Mouse (Mus musculus) liver, embryonic 14 days (tissue): Measurements from ENCODE around the gene Trmo. TPM values are rescaled to one million over a fixed set of nuclear protein-coding genes. Genes with fewer than 3 reads are reported as not detected.

ENCODE experiments used
- polyA plus RNA-seq: library from polyadenylated mRNA; depleted of rRNA; stranded (reverse); fragments of >200 nt; gene quantifications from 2 replicates; pipeline ENCODE4 v1.2.3, GENCODE M21; 2012; rRNA removed

Gene Trmo
- polyA plus RNA-seq = 12.3 and 17.5 TPM in 2 replicates

GRCm38 (mm10) chr4:46389013-46389611 is at the start of gene Trmo:
TSS of gene Trmo (minus strand) at chr4:46389437.

GRCm38 (mm10) chr4:46413406-46413805 is 24.2 kb upstream of the Trmo start, which contains the start of gene Hemgn:
TSS of gene Hemgn (minus strand) at chr4:46413506.

GRCm38 (mm10) chr4:46343596-46344260 is 45.5 kb downstream of the Trmo start, which contains the start of gene Foxe1:
TSS of gene Foxe1 (plus strand) at chr4:46343609.

Other genes with a start within 250 kb of the Trmo start
- 8.7 and 9.4 TPM in 2 replicates for gene Xpa, start 193.1 kb downstream of the Trmo start, polyA plus RNA-seq
- 0.01 TPM in 2 replicates for gene Foxe1, start 45.8 kb downstream of the Trmo start, polyA plus RNA-seq
- 247 and 292 TPM in 2 replicates for gene Hemgn, start 24.1 kb upstream of the Trmo start, polyA plus RNA-seq
- 181 and 198 TPM in 2 replicates for gene Anp32b, start 61.5 kb upstream of the Trmo start, polyA plus RNA-seq
- gene Nans, start 99.8 kb upstream of the Trmo start, polyA plus RNA-seq = 32.6 and 39.0 TPM in 2 replicates
- 3.7 and 4.9 TPM in 2 replicates for gene Trim14, start 146.7 kb upstream of the Trmo start, polyA plus RNA-seq
- gene Coro2a, start 212.8 kb upstream of the Trmo start, polyA plus RNA-seq = 2.2 and 2.6 TPM in 2 replicates